Mouse (Mus musculus) G1E (cell line): Measurements from ENCODE around the gene Trim40.

ENCODE experiments used
- CTCF ChIP-seq: IDR thresholded peaks from 2 replicates; pipeline ENCODE4 v1.5.1; 2012; ENCODE audit warnings: low read depth, low read length, inconsistent platforms, mixed read lengths
- GATA1 ChIP-seq: IDR thresholded peaks from 2 replicates; pipeline ENCODE4 v1.6.1; 2012; ENCODE audit warnings: borderline replicate concordance, low read length, inconsistent platforms, mixed read lengths
- POLR2AphosphoS5 ChIP-seq: IDR thresholded peaks from 2 replicates; pipeline ENCODE4 v1.6.1; 2012; ENCODE audit warnings: low read depth, low read length, inconsistent platforms; ENCODE audit not compliant: insufficient replicate concordance
- TAL1 ChIP-seq: conservative IDR thresholded peaks from 2 replicates; pipeline ENCODE4 v1.6.1; 2012; ENCODE audit warnings: low read depth, low read length, inconsistent platforms, mixed read lengths

DNA sequence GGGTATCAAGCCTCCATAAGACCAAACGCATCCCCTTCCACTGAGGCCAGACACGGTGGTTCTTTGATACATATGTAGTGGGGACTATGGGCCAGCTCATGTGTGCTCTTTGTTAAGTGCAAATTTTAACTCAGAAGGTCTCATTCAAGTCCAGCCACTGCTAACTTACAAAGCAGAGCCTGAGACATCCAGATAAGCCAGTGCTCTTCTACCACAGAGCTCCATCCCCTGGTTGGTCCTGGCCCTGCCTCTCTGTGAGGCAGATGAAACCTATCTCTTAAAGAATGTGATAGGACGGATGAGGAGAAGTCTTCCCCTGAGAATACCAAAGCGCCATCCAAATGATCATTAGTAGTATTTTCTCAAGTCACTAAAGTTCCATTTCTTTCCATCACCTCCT is 9.5 kb upstream of the Trim40 start:
- TF ChIP-seq CTCF (no peak), POLR2AphosphoS5 (no peak), TAL1 (no peak), GATA1 (no peak)
